10 mouse cellular contexts compared by ENCODE assay signal in genomic region chr15:25364819-25365463, GRCm38 (mm10). TPM values are rescaled to one million over a fixed set of nuclear protein-coding genes. Genes with fewer than 3 reads are reported as not detected.
DNase-seq lines count a peak whose midpoint lies in the region; ATAC-seq lines count a peak whose summit lies in the region.
"Had no signal": no experiment of that assay in that cellular context is flagged by ENCODE, and none has a peak within 500 bp of the region (broad histone marks: within the 10 kb centered on the region; RNA-seq: fewer than 3 reads in every experiment).

No protein-coding gene starts in this region.

- H3K9ac ChIP-seq in kidney, embryonic 15.5 days, result peak overlapping the region; percentile 54
- H3K9ac ChIP-seq in intestine, embryonic 15.5 days, result peak overlapping the region; percentile 50
- H3K9ac ChIP-seq in neural tube, embryonic 11.5 days (ENCODE audit: low read length), result peak overlapping the region; percentile 56

- H3K36me3 ChIP-seq in kidney, embryonic 15.5 days, result peaks cover 15% of the 10 kb centered on the region; the same call in 1 of the 2 replicates
- H3K36me3 ChIP-seq in intestine, embryonic 15.5 days, result no peaks in the 10 kb centered on the region
- H3K36me3 ChIP-seq in neural tube, embryonic 11.5 days (ENCODE audit: control insufficient read depth, insufficient read depth, low read length), result peaks cover 2% of the 10 kb centered on the region; the same call in 1 of the 2 replicates

- H3K9me3 ChIP-seq in kidney, embryonic 15.5 days (replicated peaks), result no peaks in the 10 kb centered on the region
- no peaks in the 10 kb centered on the region for H3K9me3 ChIP-seq in intestine, embryonic 15.5 days
- H3K9me3 ChIP-seq in neural tube, embryonic 11.5 days (ENCODE audit: control insufficient read depth, low read length), result no peaks in the 10 kb centered on the region

- H3K4me3 ChIP-seq in kidney, embryonic 15.5 days (replicated peaks), result peak overlapping the region; percentile 48
- H3K4me3 ChIP-seq in intestine, embryonic 15.5 days (replicated peaks), result peak overlapping the region; percentile 39
- H3K4me3 ChIP-seq in neural tube, embryonic 11.5 days (ENCODE audit: low read depth, low read length), result peak overlapping the region; percentile 23; the same call in 1 of the 2 replicates

- WGBS in kidney, embryonic 15.5 days, result 38% methylated on average over 23 of the region's 23 CpGs
- 58% methylated on average over 23 of the region's 23 CpGs for WGBS in intestine, embryonic 15.5 days
- WGBS in neural tube, embryonic 11.5 days, result 8% methylated on average over 23 of the region's 23 CpGs

- ATAC-seq in kidney, embryonic 15.5 days (replicated peaks; ENCODE audit: low FRiP score), result 0 out of 2 replicates have a peak, but pooled peaks have one; percentile 3
- ATAC-seq in intestine, embryonic 15.5 days, result peak; percentile 23
- peak; percentile 18; the same call in 1 of the 2 replicates for ATAC-seq in neural tube, embryonic 11.5 days (ENCODE audit: insufficient read depth, low FRiP score, low TSS enrichment)
- ATAC-seq in erythroid progenitor cell, adult 5-6 weeks (replicated peaks; ENCODE audit: low FRiP score, poor library complexity, severe bottlenecking), result no peak

- no peak overlapping the region for H3K27ac ChIP-seq in kidney, embryonic 15.5 days
- no peak overlapping the region for H3K27ac ChIP-seq in intestine, embryonic 15.5 days
- peak overlapping the region; percentile 76 for H3K27ac ChIP-seq in neural tube, embryonic 11.5 days (ENCODE audit: low read depth, low read length)

- no peaks in the 10 kb centered on the region for H3K27me3 ChIP-seq in kidney, embryonic 15.5 days
- no peaks in the 10 kb centered on the region for H3K27me3 ChIP-seq in intestine, embryonic 15.5 days (replicated peaks)
- H3K27me3 ChIP-seq in neural tube, embryonic 11.5 days (ENCODE audit: control insufficient read depth, insufficient read depth, low read length), result no peaks in the 10 kb centered on the region
- H3K27me3 ChIP-seq: Patski had no signal

- DNase-seq in kidney, adult 18-20 months, result no peak
- peak; percentile 46 for DNase-seq in embryo, embryonic 11 days
- DNase-seq in neural tube, embryonic 11.5 days (ENCODE audit: low spot score), result peak; percentile 46
- no peak for DNase-seq in cerebellum, adult 18-20 months
- no peak for DNase-seq in kidney, adult 8-10 months
- DNase-seq: gastrocnemius, postnatal 36 days had no signal

- H3K4me1 ChIP-seq in kidney, embryonic 15.5 days, result peaks cover 22% of the 10 kb centered on the region
- 0 out of 2 replicates have a peak, but pooled peaks cover 5% of the 10 kb centered on the region for H3K4me1 ChIP-seq in intestine, embryonic 15.5 days (replicated peaks)
- peaks cover 25% of the 10 kb centered on the region for H3K4me1 ChIP-seq in neural tube, embryonic 11.5 days (ENCODE audit: control insufficient read depth, insufficient read depth, low read length)

- peak overlapping the region; percentile 77 for H3K4me2 ChIP-seq in kidney, embryonic 15.5 days
- H3K4me2 ChIP-seq in intestine, embryonic 15.5 days (replicated peaks), result peak overlapping the region; percentile 77
- peak overlapping the region; percentile 42 for H3K4me2 ChIP-seq in neural tube, embryonic 11.5 days (ENCODE audit: low read depth)

RNA-seq across cellular contexts. Expression of gene Basp1, which starts 48.6 kb away (rescaled TPM):
- 26.1 and 29.5 TPM in 2 replicates for polyA plus RNA-seq in kidney, embryonic 15.5 days (2015; fragmentation: Nextera tagmentation; extraction: Ambion mirVana)
- polyA plus RNA-seq in intestine, embryonic 15.5 days (2015; fragmentation: Nextera tagmentation; extraction: Ambion mirVana), result 26.6 and 32.7 TPM in 2 replicates
- 201 and 207 TPM in 2 replicates for polyA plus RNA-seq in neural tube, embryonic 11.5 days (2014; fragmentation: Nextera tagmentation; extraction: Ambion mirVana)
- 2.2 TPM in 1 of 2 replicates, not detected in the other for total RNA-seq in erythroid progenitor cell, adult 5-6 weeks (2015; ENCODE audit: low replicate concordance)
- 2.1 TPM in 1 of 2 replicates, not detected in the other for total RNA-seq in erythroid progenitor cell, adult 5-6 weeks (2017; ENCODE audit: low replicate concordance)

Comparison
In these comparisons a context has a peak if more than half of its experiments do, and no peak if none do; other contexts are left out.
1. DNase-seq: peak in embryo, embryonic 11 days (single experiment) and neural tube, embryonic 11.5 days (single experiment); none in kidney, adult 18-20 months (single experiment), cerebellum, adult 18-20 months (0 of 2) and kidney, adult 8-10 months (0 of 2).
2. Peak in every context shown above with its lines, with median percentiles within 50 percentile points of each other: H3K4me2 ChIP-seq, H3K4me3 ChIP-seq and H3K9ac ChIP-seq.